Mouse (Mus musculus) neural tube, embryonic 15.5 days (tissue): ENCODE data around the gene Spink2. TPM values are rescaled to one million over a fixed set of nuclear protein-coding genes. Genes with fewer than 3 reads are reported as not detected.
A peak's percentile ranks its signal among the peaks of the same experiment; 100 is the strongest.

Source experiments
- ATAC-seq: fragments of 200-750 bp; cut with Nextera tagmentation; 2 replicates; pipeline ENCODE4 v1.8.0; 2017; ENCODE audit warnings: mild to moderate bottlenecking, moderate TSS enrichment, moderate library complexity; ENCODE audit not compliant: low FRiP score
- H3K27ac ChIP-seq: fragments of 300-500 bp; sonication (generic); replicated peaks from 2 replicates; pipeline ENCODE4 v1.5.1; 2015; ENCODE audit warnings: mild to moderate bottlenecking, inconsistent platforms
- H3K27me3 ChIP-seq: fragments of 300-500 bp; sonication (generic); replicated peaks from 2 replicates; pipeline ENCODE4 v1.6.1; 2015; ENCODE audit warnings: inconsistent platforms
- H3K36me3 ChIP-seq: fragments of 300-500 bp; sonication (generic); 2 replicates; pipeline ENCODE4 v1.6.1; 2015; ENCODE audit warnings: inconsistent platforms
- H3K4me1 ChIP-seq: fragments of 300-500 bp; sonication (generic); 2 replicates; pipeline ENCODE4 v1.6.1; 2015; ENCODE audit warnings: inconsistent platforms
- H3K4me2 ChIP-seq: fragments of 300-500 bp; sonication (generic); 2 replicates; pipeline ENCODE4 v1.6.1; 2015; ENCODE audit warnings: inconsistent platforms, mild to moderate bottlenecking, moderate library complexity
- H3K4me3 ChIP-seq: fragments of 300-500 bp; sonication (generic); replicated peaks from 2 replicates; pipeline ENCODE4 v1.5.1; 2015; ENCODE audit warnings: mild to moderate bottlenecking, inconsistent platforms
- H3K9ac ChIP-seq: fragments of 300-500 bp; sonication (generic); replicated peaks from 2 replicates; pipeline ENCODE4 v1.6.1; 2015; ENCODE audit warnings: mild to moderate bottlenecking, inconsistent platforms
- H3K9me3 ChIP-seq: fragments of 300-500 bp; sonication (generic); replicated peaks from 2 replicates; pipeline ENCODE4 v1.6.1; 2016; ENCODE audit warnings: inconsistent platforms
- WGBS: fragments of 180-500 bp; shearing (Covaris S2); methylation state at CpG from one replicate; pipeline ENCODE4 v1.1.7; 2015; ENCODE audit warnings: mixed read lengths; 5-methylcytosine and 5-hydroxymethylcytosine counted together
- polyA plus RNA-seq: library from polyadenylated mRNA; unstranded; fragments of >200 nt; fragmentation: Nextera tagmentation; extraction: Ambion mirVana; gene quantifications from 2 replicates; pipeline ENCODE4 v1.2.1, GENCODE M21; 2015

Spink2 gene
- polyA plus RNA-seq = 2.9 and 3.2 TPM in 2 replicates

GRCm38 (mm10) chr5:77211236-77211635 is at the start of gene Spink2:
Gene Spink2 (minus strand): TSS chr5:77211471.
- no peak for ATAC-seq
- H3K9me3 ChIP-seq = no peaks in the 10 kb centered on the region
- 6% methylated on average over 16 of the region's 18 CpGs for whole genome bisulfite sequencing

GRCm38 (mm10) chr5:77260141-77260540 is 48.9 kb upstream of the Spink2 start:
- Histone ChIP-seq H3K9me3 (no peaks in the 10 kb centered on the region), H3K36me3 (no peaks in the 10 kb centered on the region), H3K27ac (no peak overlapping the region), H3K4me1 (no peaks in the 10 kb centered on the region), H3K27me3 (no peaks in the 10 kb centered on the region), H3K4me3 (no peak overlapping the region), H3K9ac (no peak overlapping the region), H3K4me2 (no peak overlapping the region)
- 61% methylated on average over 6 of the region's 6 CpGs for WGBS
- no peak for ATAC-seq

More at GRCm38 (mm10) chr5:77211236-77211635, at the start of gene Spink2:
- H3K9ac ChIP-seq = 0 out of 2 replicates have a peak within 1 kb of the TSS, but pooled peaks have one; percentile 23
- peak within 1 kb of the TSS; percentile 61 for H3K4me2 ChIP-seq
- H3K27me3 ChIP-seq = no peaks in the 10 kb centered on the region
- H3K36me3 ChIP-seq = no peaks in the 10 kb centered on the region
- H3K4me1 ChIP-seq = peaks cover 6% of the 10 kb centered on the region
- peak within 1 kb of the TSS; percentile 30 for H3K4me3 ChIP-seq
- no peak within 1 kb of the TSS for H3K27ac ChIP-seq

GRCm38 (mm10) chr5:77259315-77259714 is 48.0 kb upstream of the Spink2 start:
- Histone ChIP-seq H3K9me3 (no peaks in the 10 kb centered on the region), H3K27ac (no peak overlapping the region), H3K4me1 (no peaks in the 10 kb centered on the region), H3K4me2 (no peak overlapping the region), H3K9ac (no peak overlapping the region), H3K4me3 (no peak overlapping the region), H3K27me3 (no peaks in the 10 kb centered on the region), H3K36me3 (no peaks in the 10 kb centered on the region)
- no peak for ATAC-seq

GRCm38 (mm10) chr5:77257603-77258002 is 46.3 kb upstream of the Spink2 start:
- WGBS = 83% methylated on average over 3 of the region's 3 CpGs

GRCm38 (mm10) chr5:77254402-77254801 is 43.1 kb upstream of the Spink2 start:
- Histone ChIP-seq H3K27ac (no peak overlapping the region), H3K4me1 (no peaks in the 10 kb centered on the region), H3K9me3 (no peaks in the 10 kb centered on the region), H3K27me3 (no peaks in the 10 kb centered on the region), H3K36me3 (no peaks in the 10 kb centered on the region), H3K4me3 (no peak overlapping the region), H3K9ac (no peak overlapping the region), H3K4me2 (no peak overlapping the region)
- no peak for ATAC-seq
- WGBS = 83% methylated on average over 3 of the region's 3 CpGs

More at GRCm38 (mm10) chr5:77257603-77258002, 46.3 kb upstream of the Spink2 start:
- Histone ChIP-seq H3K4me1 (no peaks in the 10 kb centered on the region), H3K27ac (no peak overlapping the region), H3K9ac (no peak overlapping the region), H3K36me3 (no peaks in the 10 kb centered on the region), H3K9me3 (no peaks in the 10 kb centered on the region), H3K27me3 (no peaks in the 10 kb centered on the region), H3K4me2 (no peak overlapping the region), H3K4me3 (no peak overlapping the region)
- ATAC-seq = no peak

GRCm38 (mm10) chr5:77253154-77253553 is 41.9 kb upstream of the Spink2 start:
- ATAC-seq = no peak

GRCm38 (mm10) chr5:77252115-77252827 is 41.0 kb upstream of the Spink2 start:
- Histone ChIP-seq H3K4me1 (no peaks in the 10 kb centered on the region), H3K36me3 (no peaks in the 10 kb centered on the region), H3K27ac (no peak overlapping the region), H3K9me3 (no peaks in the 10 kb centered on the region), H3K9ac (no peak overlapping the region), H3K4me3 (no peak overlapping the region), H3K27me3 (no peaks in the 10 kb centered on the region), H3K4me2 (no peak overlapping the region)
- no peak for ATAC-seq
- 53% methylated on average over 8 of the region's 8 CpGs for WGBS

More at GRCm38 (mm10) chr5:77253154-77253553, 41.9 kb upstream of the Spink2 start:
- no peak overlapping the region for H3K9ac ChIP-seq
- no peak overlapping the region for H3K4me3 ChIP-seq
- no peaks in the 10 kb centered on the region for H3K4me1 ChIP-seq
- no peaks in the 10 kb centered on the region for H3K36me3 ChIP-seq
- WGBS = 80% methylated on average over 1 of the region's 1 CpGs
- no peaks in the 10 kb centered on the region for H3K9me3 ChIP-seq
- no peak overlapping the region for H3K4me2 ChIP-seq
- no peak overlapping the region for H3K27ac ChIP-seq
- no peaks in the 10 kb centered on the region for H3K27me3 ChIP-seq

GRCm38 (mm10) chr5:77251656-77252055 is 40.4 kb upstream of the Spink2 start:
- H3K27ac ChIP-seq = no peak overlapping the region
- H3K4me1 ChIP-seq = no peaks in the 10 kb centered on the region
- no peak for ATAC-seq
- H3K4me3 ChIP-seq = no peak overlapping the region
- no peaks in the 10 kb centered on the region for H3K9me3 ChIP-seq
- H3K9ac ChIP-seq = no peak overlapping the region
- 35% methylated on average over 5 of the region's 5 CpGs for WGBS
- no peaks in the 10 kb centered on the region for H3K36me3 ChIP-seq
- no peak overlapping the region for H3K4me2 ChIP-seq
- H3K27me3 ChIP-seq = no peaks in the 10 kb centered on the region

- H3K36me3 ChIP-seq = no peaks in the 10 kb centered on the region
- no peak overlapping the region for H3K4me2 ChIP-seq
- H3K9me3 ChIP-seq = no peaks in the 10 kb centered on the region
- ATAC-seq = no peak
- H3K9ac ChIP-seq = no peak overlapping the region
- peaks cover 12% of the 10 kb centered on the region for H3K4me1 ChIP-seq
- no peak overlapping the region for H3K4me3 ChIP-seq
- no peak overlapping the region for H3K27ac ChIP-seq
- H3K27me3 ChIP-seq = no peaks in the 10 kb centered on the region
- WGBS = 66% methylated on average over 9 of the region's 9 CpGs
These were observed 38.8 kb upstream of the Spink2 start for GRCm38 (mm10) chr5:77250083-77250482.

- no peaks in the 10 kb centered on the region for H3K36me3 ChIP-seq
- H3K27me3 ChIP-seq = no peaks in the 10 kb centered on the region
- 0 out of 2 replicates have a peak overlapping the region, but pooled peaks have one; percentile 3 for H3K4me3 ChIP-seq
- peaks cover 16% of the 10 kb centered on the region for H3K4me1 ChIP-seq
- WGBS = 28% methylated on average over 26 of the region's 26 CpGs
- no peak overlapping the region for H3K27ac ChIP-seq
- no peaks in the 10 kb centered on the region for H3K9me3 ChIP-seq
- H3K9ac ChIP-seq = no peak overlapping the region
- peak; percentile 46; the same call in 1 of the 2 replicates for ATAC-seq
- peak overlapping the region; percentile 45 for H3K4me2 ChIP-seq
These were observed 34.8 kb upstream of the Spink2 start for GRCm38 (mm10) chr5:77245787-77246671.

GRCm38 (mm10) chr5:77245463-77245786 is 34.2 kb upstream of the Spink2 start:
- 47% methylated on average over 7 of the region's 7 CpGs for WGBS
- no peak; the same call in 1 of the 2 replicates for ATAC-seq
- Histone ChIP-seq H3K9ac (no peak overlapping the region), H3K27ac (no peak overlapping the region), H3K4me1 (peaks cover 16% of the 10 kb centered on the region), H3K9me3 (no peaks in the 10 kb centered on the region), H3K4me3 (0 out of 2 replicates have a peak overlapping the region, but pooled peaks have one; percentile 3), H3K36me3 (no peaks in the 10 kb centered on the region), H3K4me2 (peak overlapping the region; percentile 45), H3K27me3 (no peaks in the 10 kb centered on the region)
